Mouse (Mus musculus): ENCODE results near the gene Zfp948. TPM values are rescaled to one million over a fixed set of nuclear protein-coding genes. Genes with fewer than 3 reads are reported as not detected.

Zfp948 gene
- 5.1 and 5.2 TPM in 2 replicates for polyA plus RNA-seq (2015; fragmentation: Nextera tagmentation; extraction: Ambion mirVana)

DNA sequence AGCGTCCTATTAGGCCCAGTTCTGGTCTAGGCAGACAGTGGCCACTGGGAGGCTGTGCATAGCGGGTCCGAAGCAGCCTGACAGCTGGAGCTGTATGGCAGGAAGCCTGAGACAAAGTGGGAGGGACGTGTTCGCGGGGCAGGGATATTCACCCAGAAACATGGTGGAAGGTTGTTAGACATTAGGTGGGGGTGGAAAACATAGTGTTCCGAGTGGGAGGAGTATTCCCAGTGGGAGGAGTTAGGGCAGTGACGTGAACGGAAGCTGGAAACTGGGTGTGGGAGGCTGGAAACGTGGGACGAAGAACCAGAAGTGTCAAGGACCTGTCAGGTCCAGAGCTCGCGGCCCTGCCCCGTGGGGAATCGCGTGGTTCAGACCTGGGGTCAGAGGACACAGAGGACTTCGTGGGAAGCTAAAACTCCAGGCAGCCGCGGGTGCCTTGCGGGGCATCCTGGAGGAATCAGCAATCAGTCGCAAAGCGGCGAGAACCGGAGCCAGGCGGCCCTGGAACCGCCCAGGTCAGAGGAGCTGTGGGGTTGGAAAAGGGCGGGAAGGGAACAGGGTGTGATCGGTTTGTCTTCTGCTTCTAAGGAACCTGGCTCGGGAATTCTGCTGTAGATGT is at the start of gene Zfp948:
Gene Zfp948 (plus strand): TSS at position 281 of the 622 bp plus-strand sequence.
- Histone ChIP-seq H3K9me3 (replicated peaks; ENCODE audit: control insufficient read depth, low read length) (no peaks in the 10 kb centered on the region), H3K4me3 (ENCODE audit: low read depth, low read length) (peak within 1 kb of the TSS; percentile 77), H3K4me2 (ENCODE audit: low read depth, low read length) (peak within 1 kb of the TSS; percentile 92), H3K27ac (ENCODE audit: low read length) (peak within 1 kb of the TSS; percentile 90), H3K4me1 (ENCODE audit: control insufficient read depth, low read depth, low read length) (peaks cover 9% of the 10 kb centered on the region), H3K36me3 (ENCODE audit: control insufficient read depth, insufficient read depth) (no peaks in the 10 kb centered on the region), H3K27me3 (ENCODE audit: control insufficient read depth, insufficient read depth, low read depth, low read length) (no peaks in the 10 kb centered on the region), H3K9ac (ENCODE audit: low read depth, low read length) (peak within 1 kb of the TSS; percentile 82)
- peak; percentile 88 for ATAC-seq (ENCODE audit: low read depth)
- WGBS (ENCODE audit: insufficient replicate concordance) = 0% methylated on average over 29 of the region's 29 CpGs

GRCm38 (mm10) chr17:21517130-21517671 is 49.6 kb upstream of the Zfp948 start:
- no peaks in the 10 kb centered on the region for H3K27me3 ChIP-seq (ENCODE audit: control insufficient read depth, insufficient read depth, low read depth, low read length)
- H3K4me1 ChIP-seq (ENCODE audit: control insufficient read depth, low read depth, low read length) = peaks cover 6% of the 10 kb centered on the region
- H3K4me3 ChIP-seq (ENCODE audit: low read depth, low read length) = peak overlapping the region; percentile 71
- ATAC-seq (ENCODE audit: low read depth) = no peak
- no peaks in the 10 kb centered on the region for H3K9me3 ChIP-seq (replicated peaks; ENCODE audit: control insufficient read depth, low read length)
- WGBS (ENCODE audit: insufficient replicate concordance) = 25% methylated on average over 4 of the region's 4 CpGs
- peak overlapping the region; percentile 64 for H3K9ac ChIP-seq (ENCODE audit: low read depth, low read length)
- no peaks in the 10 kb centered on the region for H3K36me3 ChIP-seq (ENCODE audit: control insufficient read depth, insufficient read depth)
- H3K4me2 ChIP-seq (ENCODE audit: low read depth, low read length) = peak overlapping the region; percentile 86
- peak overlapping the region; percentile 72; the same call in 1 of the 2 replicates for H3K27ac ChIP-seq (ENCODE audit: low read length)

GRCm38 (mm10) chr17:21526270-21526669 is 40.5 kb upstream of the Zfp948 start:
- Histone ChIP-seq H3K27me3 (ENCODE audit: control insufficient read depth, insufficient read depth, low read depth, low read length) (no peaks in the 10 kb centered on the region), H3K9me3 (replicated peaks; ENCODE audit: control insufficient read depth, low read length) (no peaks in the 10 kb centered on the region), H3K4me2 (ENCODE audit: low read depth, low read length) (no peak overlapping the region), H3K27ac (ENCODE audit: low read length) (no peak overlapping the region), H3K9ac (ENCODE audit: low read depth, low read length) (no peak overlapping the region), H3K4me1 (ENCODE audit: control insufficient read depth, low read depth, low read length) (no peaks in the 10 kb centered on the region), H3K36me3 (ENCODE audit: control insufficient read depth, insufficient read depth) (no peaks in the 10 kb centered on the region), H3K4me3 (ENCODE audit: low read depth, low read length) (no peak overlapping the region)
- ATAC-seq (ENCODE audit: low read depth) = no peak

GRCm38 (mm10) chr17:21530645-21531330 is 36.0 kb upstream of the Zfp948 start:
- WGBS (ENCODE audit: insufficient replicate concordance) = 54% methylated on average over 5 of the region's 5 CpGs

GRCm38 (mm10) chr17:21531621-21532020 is 35.2 kb upstream of the Zfp948 start:
- peaks cover 18% of the 10 kb centered on the region for H3K4me1 ChIP-seq (ENCODE audit: control insufficient read depth, low read depth, low read length)
- H3K4me2 ChIP-seq (ENCODE audit: low read depth, low read length) = peak overlapping the region; percentile 82
- ATAC-seq (ENCODE audit: low read depth) = no peak
- no peaks in the 10 kb centered on the region for H3K36me3 ChIP-seq (ENCODE audit: control insufficient read depth, insufficient read depth)
- H3K27ac ChIP-seq (ENCODE audit: low read length) = peak overlapping the region; percentile 50; the same call in 1 of the 2 replicates
- H3K27me3 ChIP-seq (ENCODE audit: control insufficient read depth, insufficient read depth, low read depth, low read length) = no peaks in the 10 kb centered on the region
- H3K4me3 ChIP-seq (ENCODE audit: low read depth, low read length) = peak overlapping the region; percentile 71; the same call in 1 of the 2 replicates
- H3K9ac ChIP-seq (ENCODE audit: low read depth, low read length) = peak overlapping the region; percentile 79; the same call in 1 of the 2 replicates
- no peaks in the 10 kb centered on the region for H3K9me3 ChIP-seq (replicated peaks; ENCODE audit: control insufficient read depth, low read length)
- WGBS (ENCODE audit: insufficient replicate concordance) = 55% methylated on average over 5 of the region's 5 CpGs

More at GRCm38 (mm10) chr17:21530645-21531330, 36.0 kb upstream of the Zfp948 start:
- Histone ChIP-seq H3K27ac (ENCODE audit: low read length) (no peak overlapping the region), H3K36me3 (ENCODE audit: control insufficient read depth, insufficient read depth) (no peaks in the 10 kb centered on the region), H3K9me3 (replicated peaks; ENCODE audit: control insufficient read depth, low read length) (no peaks in the 10 kb centered on the region), H3K4me2 (ENCODE audit: low read depth, low read length) (no peak overlapping the region), H3K4me3 (ENCODE audit: low read depth, low read length) (no peak overlapping the region), H3K4me1 (ENCODE audit: control insufficient read depth, low read depth, low read length) (peaks cover 18% of the 10 kb centered on the region), H3K27me3 (ENCODE audit: control insufficient read depth, insufficient read depth, low read depth, low read length) (no peaks in the 10 kb centered on the region), H3K9ac (ENCODE audit: low read depth, low read length) (no peak overlapping the region)
- ATAC-seq (ENCODE audit: low read depth) = no peak

DNA sequence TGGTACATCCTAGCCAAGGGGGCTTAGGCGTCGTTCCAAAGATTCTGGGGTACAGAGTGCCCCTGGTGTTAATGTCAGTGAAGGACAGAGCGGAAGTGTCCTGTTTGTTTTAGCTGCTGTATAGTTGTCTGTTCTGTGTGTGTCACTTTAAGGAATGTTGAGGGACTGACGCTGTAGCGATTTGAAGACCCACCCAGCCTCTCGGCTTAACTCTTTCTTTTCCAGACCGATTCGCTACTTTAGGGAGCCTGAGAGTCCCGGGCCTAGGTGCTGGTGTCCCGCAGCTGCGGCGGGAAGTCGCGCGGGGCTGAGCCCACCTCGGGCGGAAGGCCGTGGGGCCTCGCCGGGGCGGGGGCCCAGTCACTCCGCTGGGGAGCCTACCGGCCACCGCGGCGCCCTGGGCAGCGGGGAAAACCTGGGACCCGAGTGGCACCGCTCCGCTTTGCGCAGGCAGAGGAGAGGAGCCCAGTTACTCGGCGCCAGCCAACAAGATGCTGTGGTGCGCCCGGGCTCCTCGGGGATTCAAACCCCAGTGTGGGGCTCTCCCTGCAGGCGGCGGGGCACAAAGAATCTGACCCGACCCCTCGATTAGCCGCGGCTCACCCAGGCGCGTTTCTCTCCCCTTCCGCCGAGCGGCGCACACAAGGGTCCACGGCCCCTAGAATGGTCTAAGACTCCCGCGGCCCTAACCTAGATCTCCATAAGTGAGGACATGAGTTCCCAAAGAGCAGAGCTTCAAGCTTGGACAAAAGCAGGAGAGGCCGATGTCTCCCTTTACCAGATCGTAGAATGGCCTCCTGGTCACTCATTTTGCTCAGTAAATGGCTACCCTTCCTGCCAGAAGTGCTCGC is 34.5 kb upstream of the Zfp948 start:
- Histone ChIP-seq H3K4me2 (ENCODE audit: low read depth, low read length) (peak overlapping the region; percentile 82), H3K4me1 (ENCODE audit: control insufficient read depth, low read depth, low read length) (peaks cover 18% of the 10 kb centered on the region), H3K4me3 (ENCODE audit: low read depth, low read length) (peak overlapping the region; percentile 71), H3K9me3 (replicated peaks; ENCODE audit: control insufficient read depth, low read length) (no peaks in the 10 kb centered on the region), H3K27me3 (ENCODE audit: control insufficient read depth, insufficient read depth, low read depth, low read length) (no peaks in the 10 kb centered on the region), H3K9ac (ENCODE audit: low read depth, low read length) (peak overlapping the region; percentile 79), H3K36me3 (ENCODE audit: control insufficient read depth, insufficient read depth) (no peaks in the 10 kb centered on the region), H3K27ac (ENCODE audit: low read length) (peak overlapping the region; percentile 73)
- peak; percentile 75 for ATAC-seq (ENCODE audit: low read depth)
- WGBS (ENCODE audit: insufficient replicate concordance) = under 1% methylated on average over 54 of the region's 54 CpGs

- no peaks in the 10 kb centered on the region for H3K9me3 ChIP-seq (replicated peaks; ENCODE audit: control insufficient read depth, low read length)
- no peak for ATAC-seq (ENCODE audit: low read depth)
- H3K4me3 ChIP-seq (ENCODE audit: low read depth, low read length) = no peak overlapping the region
- no peaks in the 10 kb centered on the region for H3K36me3 ChIP-seq (ENCODE audit: control insufficient read depth, insufficient read depth)
- peaks cover 18% of the 10 kb centered on the region for H3K4me1 ChIP-seq (ENCODE audit: control insufficient read depth, low read depth, low read length)
- no peak overlapping the region for H3K27ac ChIP-seq (ENCODE audit: low read length)
- H3K9ac ChIP-seq (ENCODE audit: low read depth, low read length) = no peak overlapping the region
- H3K4me2 ChIP-seq (ENCODE audit: low read depth, low read length) = no peak overlapping the region
- no peaks in the 10 kb centered on the region for H3K27me3 ChIP-seq (ENCODE audit: control insufficient read depth, insufficient read depth, low read depth, low read length)
- 88% methylated on average over 1 of the region's 1 CpGs for WGBS (ENCODE audit: insufficient replicate concordance)
These were observed 32.8 kb upstream of the Zfp948 start for GRCm38 (mm10) chr17:21533961-21534360.

- Histone ChIP-seq H3K36me3 (ENCODE audit: control insufficient read depth, insufficient read depth) (no peaks in the 10 kb centered on the region), H3K4me2 (ENCODE audit: low read depth, low read length) (peak overlapping the region; percentile 88), H3K9ac (ENCODE audit: low read depth, low read length) (no peak overlapping the region), H3K4me1 (ENCODE audit: control insufficient read depth, low read depth, low read length) (peaks cover 18% of the 10 kb centered on the region), H3K27me3 (ENCODE audit: control insufficient read depth, insufficient read depth, low read depth, low read length) (no peaks in the 10 kb centered on the region), H3K9me3 (replicated peaks; ENCODE audit: control insufficient read depth, low read length) (no peaks in the 10 kb centered on the region), H3K27ac (ENCODE audit: low read length) (no peak overlapping the region; the same call in 1 of the 2 replicates), H3K4me3 (ENCODE audit: low read depth, low read length) (peak overlapping the region; percentile 63)
- 4% methylated on average over 4 of the region's 4 CpGs for WGBS (ENCODE audit: insufficient replicate concordance)
- 0 out of 2 replicates have a peak, but pooled peaks have one; percentile 26 for ATAC-seq (ENCODE audit: low read depth)
These were observed 32.2 kb upstream of the Zfp948 start for GRCm38 (mm10) chr17:21534460-21535095.
